Mouse (Mus musculus) urinary bladder, adult 18-20 months (tissue): ENCODE measurements at regions not wholly inside any gene's neighbourhood (a gene's known extent, or its start where the extent isn't known, plus 50 kb on each side); places are given as distances from the start of the nearest gene placed in this dataset.

ENCODE experiments used
- DNase-seq, 2 experiments: peaks; one replicate each; pipeline ENCODE4 v3.0.0; 2022; ENCODE audit warnings: low spot score in 2 of 2, mixed read lengths in 2 of 2

GRCm38 (mm10) chr14:60439106-60439505 lies 66.0 kb downstream of the Amer2 start:
- DNase-seq = no peak

- no peak for DNase-seq
These were observed 70.9 kb downstream of the Amer2 start for GRCm38 (mm10) chr14:60443821-60444551.

GRCm38 (mm10) chr14:60444552-60444937 lies 71.5 kb downstream of the Amer2 start:
- DNase-seq = no peak

DNA sequence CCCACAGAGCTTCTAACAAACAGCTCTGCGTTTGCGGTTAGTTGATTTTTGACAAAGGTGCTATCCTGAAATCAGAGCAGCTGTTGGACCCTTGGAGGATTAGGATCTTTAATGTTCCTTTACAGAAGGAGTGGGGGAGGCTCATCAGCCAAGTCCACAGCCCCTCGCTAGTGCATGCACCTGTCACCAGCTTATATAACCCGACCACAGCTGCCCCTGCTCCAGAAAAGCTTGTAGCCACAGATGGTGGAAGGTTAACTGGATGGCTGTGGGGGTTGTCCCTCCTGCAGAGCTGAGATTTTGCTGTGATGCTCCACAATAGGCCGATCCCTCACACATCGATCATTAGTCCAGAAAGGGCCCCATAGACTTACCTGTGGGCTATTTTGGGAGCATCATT lies 73.0 kb downstream of the Amer2 start:
- no peak for DNase-seq

- DNase-seq = no peak
These were observed 78.2 kb downstream of the Amer2 start for GRCm38 (mm10) chr14:60451216-60451615.

DNA sequence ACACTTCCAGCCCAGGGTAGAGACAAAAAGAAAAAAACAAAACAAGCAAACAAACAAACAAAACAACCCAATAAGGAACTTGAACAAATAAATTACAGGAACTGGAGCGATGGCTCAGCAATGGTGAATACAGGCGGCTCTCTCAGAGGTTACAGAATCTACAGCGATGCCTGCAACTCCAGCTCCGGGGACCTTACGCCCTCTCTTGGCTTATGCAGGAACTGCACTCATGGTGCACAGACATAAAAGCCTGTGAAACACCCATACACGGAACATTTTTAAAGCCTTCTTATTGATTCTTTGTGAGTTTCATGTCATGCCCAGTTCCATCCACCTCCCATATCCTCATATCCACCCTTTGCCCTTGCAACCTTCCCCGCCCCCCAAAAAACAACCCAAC lies 78.6 kb downstream of the Amer2 start:
- no peak for DNase-seq

DNA sequence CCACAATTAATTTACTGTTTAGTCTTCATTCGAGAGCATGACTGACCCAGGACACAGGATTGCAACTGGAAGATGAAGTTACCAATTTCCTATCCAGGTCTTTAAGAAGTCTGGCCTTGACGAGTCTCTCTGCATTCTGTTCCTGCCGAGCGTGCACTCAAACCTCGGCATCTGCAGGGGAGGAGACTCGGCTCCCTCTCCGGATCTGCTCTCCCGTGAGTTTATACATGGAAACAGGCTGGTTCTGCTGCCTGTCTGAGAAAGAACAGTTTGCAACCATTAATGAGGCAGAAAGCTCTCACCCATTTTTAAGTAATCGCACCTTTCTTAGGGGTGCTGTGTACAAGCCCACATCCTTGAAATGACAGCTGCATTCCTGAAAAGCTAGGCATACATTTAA lies 83.7 kb downstream of the Amer2 start:
- DNase-seq = no peak

DNA sequence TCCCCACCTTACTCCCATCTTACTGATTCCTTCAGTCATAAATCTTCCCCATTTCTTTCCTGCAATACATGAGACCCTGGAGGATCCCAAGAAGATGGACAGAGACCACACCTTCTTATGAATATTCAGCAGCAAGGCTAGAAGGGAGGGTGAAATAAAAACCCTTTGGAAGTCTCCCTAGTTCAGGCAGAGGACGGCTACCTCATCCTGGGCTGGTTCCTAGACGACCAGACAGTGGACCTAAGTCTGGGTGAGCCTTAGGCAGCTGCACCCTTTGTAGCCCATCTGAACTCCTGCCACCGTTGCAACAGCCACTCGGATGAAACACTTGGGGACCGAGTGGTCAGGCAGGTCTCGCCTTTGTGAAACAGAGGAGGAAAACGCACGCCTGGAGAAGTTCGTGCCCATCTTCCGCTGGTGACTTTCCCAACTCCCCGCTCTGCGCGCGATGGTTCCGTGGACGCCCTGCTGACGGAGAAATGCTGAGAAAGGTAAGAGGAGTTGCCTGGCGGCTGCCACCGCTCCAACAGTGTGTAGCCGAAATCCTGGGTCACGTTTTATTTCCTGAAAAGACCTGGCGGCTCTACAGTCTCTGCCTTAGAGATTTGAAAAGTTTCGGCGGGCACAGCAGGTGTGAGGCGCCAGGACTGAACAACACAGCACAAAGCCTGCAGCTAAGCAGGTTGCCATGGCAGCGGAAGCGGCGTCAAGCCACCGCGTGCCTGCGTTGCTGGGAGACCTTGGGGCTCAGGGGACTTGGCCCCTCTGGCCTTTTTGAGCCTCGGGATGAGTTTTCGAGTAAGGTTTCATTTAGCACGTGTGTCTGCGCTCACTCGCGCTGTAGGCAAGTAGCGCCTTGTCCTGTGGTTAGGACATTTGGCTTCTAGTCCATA lies 112.2 kb downstream of the Amer2 start:
- DNase-seq = peak in 1 of 2 experiments; percentile 36

GRCm38 (mm10) chr14:60485889-60486274 lies 112.8 kb downstream of the Amer2 start:
- DNase-seq = peak in 1 of 2 experiments; percentile 6

GRCm38 (mm10) chr14:60486278-60486935 lies 113.3 kb downstream of the Amer2 start:
- no peak for DNase-seq

- DNase-seq = no peak
These were observed 116.1 kb downstream of the Amer2 start for GRCm38 (mm10) chr14:60489111-60489510.

DNA sequence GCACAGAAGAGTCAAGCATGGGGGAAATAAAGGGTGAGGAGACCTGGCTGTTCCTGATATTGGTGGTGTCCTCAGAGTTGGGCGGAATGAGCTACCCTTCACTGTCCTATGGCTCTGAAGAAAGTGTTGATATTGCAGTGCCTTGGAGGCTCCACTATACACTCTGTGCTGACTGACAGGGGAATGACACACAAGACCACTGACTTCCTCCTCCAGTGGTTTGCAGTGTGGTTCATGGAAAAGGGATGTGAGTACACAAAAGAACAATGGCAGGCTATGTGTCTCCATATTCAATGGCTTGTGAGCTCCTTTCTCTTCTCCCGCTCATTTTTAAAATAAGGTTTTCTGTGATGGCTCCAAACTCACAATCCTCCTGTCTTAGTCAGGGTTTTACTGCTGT lies 117.8 kb downstream of the Amer2 start:
- DNase-seq = no peak

DNA sequence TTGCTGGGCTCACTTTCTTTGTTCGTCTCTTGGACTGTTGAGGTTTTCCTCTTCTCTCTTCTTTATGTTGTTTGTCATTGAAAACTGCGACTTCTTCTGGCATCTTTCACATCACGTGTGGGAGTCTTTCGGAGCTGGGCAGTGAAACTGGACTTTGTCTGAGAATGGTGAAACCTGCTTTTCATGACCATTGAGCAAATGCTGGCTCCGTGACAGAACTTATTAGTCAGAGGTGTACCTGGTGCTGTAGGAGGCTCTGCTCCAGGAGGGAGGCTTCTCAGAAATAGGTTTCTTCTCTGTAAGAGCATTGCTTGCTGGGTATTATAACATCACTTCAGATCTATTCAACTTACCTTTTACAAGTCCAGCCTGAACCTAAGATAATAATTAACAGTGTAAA lies 122.4 kb downstream of the Amer2 start:
- no peak for DNase-seq

- DNase-seq = no peak
These were observed 129.5 kb downstream of the Amer2 start for GRCm38 (mm10) chr14:60502552-60502951.

DNA sequence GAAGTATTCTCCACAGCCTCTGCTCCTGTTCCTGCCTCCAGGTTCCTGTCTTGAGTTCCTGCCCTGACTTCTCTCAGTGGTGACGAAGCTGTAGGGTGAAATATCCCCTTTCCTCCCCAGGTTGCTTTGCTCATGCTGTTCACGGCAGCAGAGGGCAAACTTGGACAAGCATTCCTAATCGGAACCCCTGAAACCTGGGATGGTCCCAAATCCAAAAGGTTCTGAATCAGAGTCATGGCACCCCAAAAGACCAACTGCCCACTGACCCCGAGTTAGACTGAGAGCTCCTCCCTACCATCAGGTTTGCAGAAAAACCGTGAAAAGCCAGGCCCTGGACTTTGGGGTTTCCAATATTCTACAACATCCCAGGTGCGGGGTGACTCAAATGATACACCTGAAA lies 128.7 kb upstream of the Spata13 start:
- DNase-seq = no peak

- no peak for DNase-seq
These were observed 127.5 kb upstream of the Spata13 start for GRCm38 (mm10) chr14:60506296-60506695.

DNA sequence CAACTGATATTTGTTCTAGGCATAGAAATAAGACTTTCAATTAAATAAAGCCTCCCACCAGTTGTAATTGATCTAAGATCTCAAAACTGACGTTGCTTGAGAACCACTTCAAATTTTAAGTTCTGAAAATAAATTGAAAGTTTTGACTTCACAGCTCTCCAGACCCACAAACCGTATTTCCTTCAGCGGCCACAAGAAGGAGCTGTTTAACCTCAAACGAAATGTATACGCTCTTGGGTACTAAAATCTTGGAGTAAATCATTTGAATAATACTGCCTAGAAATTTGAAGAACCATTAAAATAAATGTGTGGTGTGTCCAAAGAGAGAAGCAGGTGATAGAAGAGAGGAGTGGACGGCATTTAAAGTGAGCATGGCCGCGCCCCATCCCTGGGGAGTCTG lies 120.2 kb upstream of the Spata13 start:
- no peak for DNase-seq

DNA sequence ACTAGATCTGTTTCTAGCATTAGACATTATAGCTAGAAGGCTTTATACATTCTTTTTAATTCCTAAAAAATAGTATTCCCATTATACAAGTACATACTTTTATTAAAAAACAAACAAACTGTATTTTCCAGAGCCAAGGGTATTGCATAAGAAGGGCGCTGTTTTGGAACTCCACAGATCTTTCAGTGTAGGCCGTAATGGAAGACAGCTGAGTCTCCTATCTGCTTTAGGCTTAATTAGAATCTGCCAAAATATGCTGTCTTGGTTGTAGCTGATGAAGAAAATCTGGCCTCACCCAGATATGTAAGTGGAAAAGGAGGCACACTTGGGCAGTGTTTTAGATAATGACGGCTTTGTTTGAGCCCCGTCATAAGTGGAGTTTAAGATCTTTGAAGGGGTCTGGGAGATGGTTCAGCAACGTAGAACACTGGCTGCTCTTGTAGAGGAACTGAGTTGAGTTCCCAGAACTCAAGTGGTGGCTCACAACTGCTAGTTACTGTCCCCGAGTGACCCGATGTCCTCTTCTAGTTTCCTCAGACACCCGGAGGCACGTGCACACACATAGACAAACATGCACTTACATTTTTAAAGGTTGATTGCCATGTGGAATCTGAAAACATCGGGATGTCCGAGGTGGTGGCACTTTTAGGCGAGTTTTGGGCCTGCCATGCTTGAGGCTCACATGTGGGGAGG lies 118.6 kb upstream of the Spata13 start:
- DNase-seq = no peak

DNA sequence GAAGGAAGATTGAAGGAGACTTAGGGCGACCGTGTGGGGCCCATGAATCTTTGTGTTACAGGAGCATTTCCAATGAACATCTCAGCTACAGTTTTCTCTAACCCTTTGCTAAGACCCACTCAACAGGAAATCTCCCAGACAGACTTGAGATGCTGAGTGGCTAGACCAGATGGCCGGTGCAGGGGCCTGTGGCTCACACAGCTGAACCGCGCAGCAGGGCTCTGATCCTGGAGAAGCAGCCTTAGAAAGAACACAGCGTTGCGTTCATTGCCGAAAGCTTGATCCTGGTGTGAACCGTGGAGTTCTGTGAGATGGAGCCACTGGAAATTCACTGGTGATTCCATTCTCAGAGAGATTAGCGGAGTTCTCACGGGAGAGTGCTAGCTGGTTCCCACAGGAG lies 115.9 kb upstream of the Spata13 start:
- no peak for DNase-seq

DNA sequence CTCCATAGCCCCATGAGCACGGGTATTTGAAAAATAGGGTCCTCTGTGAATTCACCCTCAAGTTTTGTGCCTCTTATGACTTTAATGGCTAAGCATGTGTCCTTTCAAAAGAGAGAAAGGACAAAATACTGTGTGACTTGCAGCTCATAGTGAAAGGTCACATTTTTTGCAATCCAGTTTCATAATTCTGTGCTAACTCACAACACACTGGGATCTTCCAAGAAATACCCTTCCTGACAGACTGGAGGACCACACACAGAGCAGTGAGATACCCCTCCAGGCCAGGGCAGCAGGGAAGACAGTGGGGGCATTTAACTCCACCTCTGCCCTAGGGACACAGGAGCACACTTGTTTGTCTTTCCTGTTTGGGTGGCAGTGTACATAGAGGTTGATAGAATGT lies 110.8 kb upstream of the Spata13 start:
- no peak for DNase-seq

DNA sequence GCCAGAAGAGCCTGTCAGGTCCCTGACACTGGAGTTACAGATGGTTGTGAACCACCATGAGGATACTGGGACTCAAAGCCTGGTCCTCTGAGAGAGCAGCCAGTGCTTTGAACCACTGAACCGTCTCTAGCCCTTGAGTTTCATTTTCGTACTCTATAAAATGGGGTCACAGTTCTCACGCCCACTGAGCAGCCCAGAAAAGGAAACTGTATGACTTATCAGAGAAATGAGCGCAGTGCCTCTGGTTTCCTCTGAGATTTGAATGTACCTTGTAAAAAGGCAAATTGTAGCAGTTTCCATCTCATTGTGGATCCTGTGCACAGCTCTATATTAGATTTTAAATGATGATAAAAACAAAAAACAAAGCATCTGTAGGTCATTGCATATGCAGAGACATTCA lies 108.9 kb upstream of the Spata13 start:
- no peak for DNase-seq
